In the genomic region with DNA sequence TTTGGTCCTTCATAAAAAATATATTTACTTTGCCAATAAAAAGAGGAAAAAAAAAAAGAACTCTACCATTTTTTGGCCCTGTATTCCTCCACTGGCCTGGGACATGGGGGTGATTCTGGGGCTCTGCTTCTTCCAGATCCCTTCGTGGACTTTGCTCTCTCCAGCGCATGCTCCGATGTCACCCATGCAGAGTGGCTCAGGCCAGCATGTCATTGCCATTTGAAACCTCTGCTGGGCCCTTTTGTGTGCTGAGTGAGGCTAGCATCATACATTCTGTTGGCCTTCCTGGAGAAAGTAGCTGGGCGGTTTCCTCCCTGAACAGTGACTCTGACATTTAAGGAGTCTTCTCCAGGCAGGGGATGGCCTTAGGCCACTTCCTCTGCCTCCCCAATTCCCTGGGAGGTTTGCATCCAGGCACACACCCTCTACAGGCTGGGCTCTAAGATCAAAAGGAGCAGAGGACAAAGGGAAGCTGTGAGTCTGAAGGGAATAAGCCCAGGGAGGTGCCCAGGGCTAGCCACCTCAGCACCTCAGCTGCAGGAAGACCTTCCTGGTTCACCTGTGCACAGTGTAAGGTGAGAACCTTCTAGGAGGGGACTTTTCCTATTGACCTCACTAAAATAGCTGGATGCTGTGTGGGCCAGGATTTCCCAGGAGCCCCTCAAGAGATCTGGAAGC, we compare ENCODE assay signal across 24 mouse cellular contexts. TPM values are rescaled to one million over a fixed set of nuclear protein-coding genes. Genes with fewer than 3 reads are reported as not detected.
DNase-seq lines count a peak whose midpoint lies in the region; ATAC-seq and TF ChIP-seq lines count a peak whose summit lies in the region.
"Had no signal": no experiment of that assay in that cellular context is flagged by ENCODE, and none has a peak within 500 bp of the region (broad histone marks: within the 10 kb centered on the region; RNA-seq: fewer than 3 reads in every experiment).

No protein-coding gene starts in this region.

- TF ChIP-seq EP300 in ES-Bruce4 (IDR thresholded peaks at IDR 0.05; ENCODE audit: insufficient read depth, low read depth, low read length), result peak; percentile 86

- no peak overlapping the region for H3K9ac ChIP-seq in kidney, embryonic 16.5 days (replicated peaks; ENCODE audit: low read length)
- H3K9ac ChIP-seq in ES-Bruce4 (ENCODE audit: low read depth, poor library complexity, severe bottlenecking), result no peak overlapping the region
- no peak overlapping the region for H3K9ac ChIP-seq in liver, embryonic 16.5 days (ENCODE audit: low read depth, low read length)
- H3K9ac ChIP-seq: embryonic facial prominence, embryonic 12.5 days; forebrain, embryonic 12.5 days; liver, embryonic 13.5 days had no signal

- no peak overlapping the region for H3K4me2 ChIP-seq in kidney, embryonic 16.5 days (replicated peaks; ENCODE audit: low read depth, low read length)
- H3K4me2 ChIP-seq in liver, embryonic 16.5 days (ENCODE audit: low read depth, low read length), result no peak overlapping the region
- H3K4me2 ChIP-seq: embryonic facial prominence, embryonic 12.5 days; forebrain, embryonic 12.5 days; heart, embryonic 11.5 days; liver, embryonic 13.5 days had no signal

- DNase-seq in gastrocnemius, adult 2 months, result no peak
- no peak for DNase-seq in gastrocnemius, postnatal 4 days (ENCODE audit: low spot score in 2 of 2)
- peak; percentile 39 to 62 for DNase-seq in kidney, postnatal 25 days
- DNase-seq in embryo, embryonic 9.5 days (ENCODE audit: extremely low spot score), result no peak
- DNase-seq: adrenal gland, adult 2 months; cerebellum, adult 11 months; cerebellum, postnatal 10 days; liver, embryonic 13.5 days; lung, postnatal 4 days; thymus, adult 2 months; thymus, postnatal 4 days had no signal

- no peaks in the 10 kb centered on the region for H3K36me3 ChIP-seq in kidney, embryonic 16.5 days (ENCODE audit: insufficient read depth, low read length)
- no peaks in the 10 kb centered on the region for H3K36me3 ChIP-seq in ES-Bruce4 (ENCODE audit: control insufficient read depth, insufficient read depth, low read length, poor library complexity, severe bottlenecking)
- no peaks in the 10 kb centered on the region; the same call in 1 of the 2 replicates for H3K36me3 ChIP-seq in liver, embryonic 16.5 days (ENCODE audit: control insufficient read depth, insufficient read depth)
- H3K36me3 ChIP-seq: embryonic facial prominence, embryonic 12.5 days; forebrain, embryonic 12.5 days; limb, embryonic 10.5 days; liver, embryonic 13.5 days had no signal

- TF ChIP-seq POLR2A in ES-Bruce4 (IDR thresholded peaks at IDR 0.05; ENCODE audit: insufficient read depth, low read length), result no peak

- TF ChIP-seq CTCF in gastrocnemius, adult 2 months (IDR thresholded peaks at IDR 0.05), result no peak
- no peak for TF ChIP-seq CTCF in ES-Bruce4 (IDR thresholded peaks at IDR 0.05; ENCODE audit: low read depth, low read length)

- H3K27ac ChIP-seq in gastrocnemius, adult 2 months, result peak overlapping the region; percentile 80
- no peak overlapping the region for H3K27ac ChIP-seq in kidney, embryonic 16.5 days (ENCODE audit: low read length)
- peak overlapping the region; percentile 38; the same call in 1 of the 2 replicates for H3K27ac ChIP-seq in ES-Bruce4 (ENCODE audit: insufficient read depth, low read length)
- H3K27ac ChIP-seq in liver, embryonic 16.5 days (ENCODE audit: low read length), result peak overlapping the region; percentile 22; the same call in 1 of the 2 replicates
- H3K27ac ChIP-seq: embryonic facial prominence, embryonic 12.5 days; forebrain, embryonic 12.5 days; hindbrain, postnatal 0 days; limb, embryonic 10.5 days; liver, embryonic 13.5 days; stomach, postnatal 0 days had no signal

- H3K9me3 ChIP-seq in kidney, embryonic 16.5 days (ENCODE audit: low read length), result no peaks in the 10 kb centered on the region
- no peaks in the 10 kb centered on the region for H3K9me3 ChIP-seq in ES-Bruce4 (replicated peaks; ENCODE audit: control insufficient read depth, insufficient read depth, low read length, poor library complexity, severe bottlenecking)
- no peaks in the 10 kb centered on the region for H3K9me3 ChIP-seq in liver, embryonic 16.5 days (replicated peaks; ENCODE audit: control insufficient read depth, low read length)
- H3K9me3 ChIP-seq: embryonic facial prominence, embryonic 12.5 days; forebrain, embryonic 12.5 days; limb, embryonic 10.5 days; liver, embryonic 13.5 days had no signal

- no peak overlapping the region for H3K4me3 ChIP-seq in gastrocnemius, adult 2 months
- no peak overlapping the region for H3K4me3 ChIP-seq in kidney, embryonic 16.5 days (ENCODE audit: low read length)
- H3K4me3 ChIP-seq in ES-Bruce4 (ENCODE audit: low read depth, low read length), result no peak overlapping the region
- no peak overlapping the region for H3K4me3 ChIP-seq in liver, embryonic 16.5 days (ENCODE audit: low read depth, low read length)
- H3K4me3 ChIP-seq: embryonic facial prominence, embryonic 12.5 days; forebrain, embryonic 12.5 days; limb, embryonic 10.5 days; liver, embryonic 13.5 days had no signal

- intact Hi-C loops in gastrocnemius, adult 2 months (cut with DNase I), result no loop called here

- H3K4me1 ChIP-seq in kidney, embryonic 16.5 days (ENCODE audit: insufficient read depth, low read length), result peaks cover 10% of the 10 kb centered on the region; the same call in 1 of the 2 replicates
- H3K4me1 ChIP-seq in ES-Bruce4 (ENCODE audit: control insufficient read depth, insufficient read depth, low read length), result peaks cover 10% of the 10 kb centered on the region
- H3K4me1 ChIP-seq in liver, embryonic 16.5 days (ENCODE audit: control insufficient read depth, low read depth, low read length), result no peaks in the 10 kb centered on the region; the same call in 1 of the 2 replicates
- H3K4me1 ChIP-seq: forebrain, embryonic 12.5 days had no signal

- no peak for ATAC-seq in kidney, embryonic 16.5 days (ENCODE audit: low FRiP score, low TSS enrichment)
- no peak for ATAC-seq in liver, embryonic 16.5 days (ENCODE audit: low read depth)
- ATAC-seq: hindbrain, postnatal 0 days; intestine, postnatal 0 days had no signal

- H3K27me3 ChIP-seq in kidney, embryonic 16.5 days (ENCODE audit: insufficient read depth, low read length), result no peaks in the 10 kb centered on the region
- no peaks in the 10 kb centered on the region for H3K27me3 ChIP-seq in ES-Bruce4 (ENCODE audit: control insufficient read depth, insufficient read depth, low read length, poor library complexity, severe bottlenecking)
- H3K27me3 ChIP-seq in liver, embryonic 16.5 days (ENCODE audit: control insufficient read depth, insufficient read depth, low read depth, low read length), result no peaks in the 10 kb centered on the region
- H3K27me3 ChIP-seq: embryonic facial prominence, embryonic 12.5 days; forebrain, embryonic 12.5 days; liver, embryonic 13.5 days had no signal

- 68% methylated on average over 4 of the region's 4 CpGs for WGBS in kidney, embryonic 16.5 days
- 56% methylated on average over 4 of the region's 4 CpGs for WGBS in liver, embryonic 16.5 days (ENCODE audit: insufficient replicate concordance)

RNA-seq across cellular contexts. Expression of a gene that starts 10.9 kb away (rescaled TPM):
- 1 to 10 TPM; 3.6 to 5.3 TPM for total RNA-seq in gastrocnemius, adult 2 months (2021)
- total RNA-seq in gastrocnemius, postnatal 4 days (2021), result 1 to 10 TPM; 2.2 to 2.9 TPM
- 21.1 and 23.4 TPM in 2 replicates for polyA plus RNA-seq in kidney, embryonic 16.5 days (2015; fragmentation: Nextera tagmentation; extraction: Ambion mirVana)
- 5.0 and 5.8 TPM in 2 replicates for polyA plus RNA-seq in ES-Bruce4 (2011; ENCODE audit: insufficient read depth, insufficient read length, low read depth, missing spikeins)
- 35.9 and 48.3 TPM in 2 replicates for polyA plus RNA-seq in liver, embryonic 16.5 days (2015; fragmentation: Nextera tagmentation; extraction: Ambion mirVana)
- total RNA-seq: neutrophil, adult 5-6 weeks had no signal

RNA-seq across cellular contexts. Expression of a gene that starts 12.9 kb away (rescaled TPM):
- total RNA-seq in gastrocnemius, adult 2 months (2021), result 10 to 100 TPM; 54.4 to 64.4 TPM
- total RNA-seq in gastrocnemius, postnatal 4 days (2021), result 1 to 10 TPM; 6.3 to 6.7 TPM
- 16.1 TPM in 2 replicates for polyA plus RNA-seq in kidney, embryonic 16.5 days (2015; fragmentation: Nextera tagmentation; extraction: Ambion mirVana)
- 4.8 and 7.4 TPM in 2 replicates for polyA plus RNA-seq in ES-Bruce4 (2011; ENCODE audit: insufficient read depth, insufficient read length, low read depth, missing spikeins)
- 21.7 and 25.8 TPM in 2 replicates for polyA plus RNA-seq in liver, embryonic 16.5 days (2015; fragmentation: Nextera tagmentation; extraction: Ambion mirVana)
- total RNA-seq: hematopoietic stem cell, adult 5-6 weeks; megakaryocyte-erythroid progenitor cell, adult 5-6 weeks; neutrophil, adult 5-6 weeks had no signal

RNA-seq across cellular contexts. Expression of a gene that starts 46.7 kb away (rescaled TPM):
- under 1 TPM; 0.11 to 0.13 TPM for total RNA-seq in gastrocnemius, adult 2 months (2021)
- total RNA-seq in gastrocnemius, postnatal 4 days (2021), result under 1 TPM; 0.26 to 0.37 TPM
- 0.49 and 0.62 TPM in 2 replicates for polyA plus RNA-seq in kidney, embryonic 16.5 days (2015; fragmentation: Nextera tagmentation; extraction: Ambion mirVana)
- 2.1 TPM in 1 of 2 replicates, not detected in the other for polyA plus RNA-seq in ES-Bruce4 (2011; ENCODE audit: insufficient read depth, insufficient read length, low read depth, missing spikeins)
- polyA plus RNA-seq in liver, embryonic 16.5 days (2015; fragmentation: Nextera tagmentation; extraction: Ambion mirVana), result 0.08 and 0.19 TPM in 2 replicates
- total RNA-seq: hematopoietic stem cell, adult 5-6 weeks; megakaryocyte-erythroid progenitor cell, adult 5-6 weeks had no signal
- polyA plus RNA-seq: heart, embryonic 11.5 days; intestine, postnatal 0 days; liver, embryonic 13.5 days had no signal

Comparison
In these comparisons a context has a peak if more than half of its experiments do, and no peak if none do; other contexts are left out.
1. DNase-seq: peak in kidney, postnatal 25 days (2 of 2); none in gastrocnemius, adult 2 months (single experiment), gastrocnemius, postnatal 4 days (0 of 2) and embryo, embryonic 9.5 days (single experiment).